Mouse (Mus musculus) kidney, embryonic 15.5 days (tissue): ENCODE measurements around the gene Zswim3. TPM values are rescaled to one million over a fixed set of nuclear protein-coding genes. Genes with fewer than 3 reads are reported as not detected.
A peak's percentile ranks its signal among the peaks of the same experiment; 100 is the strongest.

ENCODE experiments used
- ATAC-seq: fragments of 200-750 bp; cut with Nextera tagmentation; replicated peaks from 2 replicates; pipeline ENCODE4 v1.8.0; 2017; ENCODE audit warnings: moderate TSS enrichment; ENCODE audit not compliant: low FRiP score
- H3K27ac ChIP-seq: fragments of 300-500 bp; sonication (generic); 2 replicates; pipeline ENCODE4 v1.5.1; 2015; ENCODE audit warnings: mild to moderate bottlenecking, inconsistent platforms
- H3K27me3 ChIP-seq: fragments of 300-500 bp; sonication (generic); 2 replicates; pipeline ENCODE4 v1.6.1; 2015; ENCODE audit warnings: inconsistent platforms
- H3K36me3 ChIP-seq: fragments of 300-500 bp; sonication (generic); 2 replicates; pipeline ENCODE4 v1.6.1; 2015; ENCODE audit warnings: inconsistent platforms
- H3K4me1 ChIP-seq: fragments of 300-500 bp; sonication (generic); 2 replicates; pipeline ENCODE4 v1.6.1; 2015; ENCODE audit warnings: inconsistent platforms
- H3K4me2 ChIP-seq: fragments of 300-500 bp; sonication (generic); 2 replicates; pipeline ENCODE4 v1.6.1; 2015; ENCODE audit warnings: moderate library complexity, mild to moderate bottlenecking, inconsistent platforms
- H3K4me3 ChIP-seq: fragments of 300-500 bp; sonication (generic); replicated peaks from 2 replicates; pipeline ENCODE4 v1.5.1; 2015; ENCODE audit warnings: mild to moderate bottlenecking, inconsistent platforms
- H3K9ac ChIP-seq: fragments of 300-500 bp; sonication (generic); 2 replicates; pipeline ENCODE4 v1.6.1; 2015; ENCODE audit warnings: mild to moderate bottlenecking, inconsistent platforms
- H3K9me3 ChIP-seq: fragments of 300-500 bp; sonication (generic); replicated peaks from 2 replicates; pipeline ENCODE4 v1.6.1; 2016; ENCODE audit warnings: inconsistent platforms
- WGBS: fragments of 180-500 bp; shearing (Covaris S2); methylation state at CpG from one replicate; pipeline ENCODE4 v1.1.7; 2015; ENCODE audit warnings: mixed read lengths; 5-methylcytosine and 5-hydroxymethylcytosine counted together
- polyA plus RNA-seq: library from polyadenylated mRNA; unstranded; fragments of >200 nt; fragmentation: Nextera tagmentation; extraction: Ambion mirVana; gene quantifications from 2 replicates; pipeline ENCODE4 v1.2.1, GENCODE M21; 2015

Zswim3 gene
- polyA plus RNA-seq, 1 experiment from 2014 or later = 9.2 TPM

DNA sequence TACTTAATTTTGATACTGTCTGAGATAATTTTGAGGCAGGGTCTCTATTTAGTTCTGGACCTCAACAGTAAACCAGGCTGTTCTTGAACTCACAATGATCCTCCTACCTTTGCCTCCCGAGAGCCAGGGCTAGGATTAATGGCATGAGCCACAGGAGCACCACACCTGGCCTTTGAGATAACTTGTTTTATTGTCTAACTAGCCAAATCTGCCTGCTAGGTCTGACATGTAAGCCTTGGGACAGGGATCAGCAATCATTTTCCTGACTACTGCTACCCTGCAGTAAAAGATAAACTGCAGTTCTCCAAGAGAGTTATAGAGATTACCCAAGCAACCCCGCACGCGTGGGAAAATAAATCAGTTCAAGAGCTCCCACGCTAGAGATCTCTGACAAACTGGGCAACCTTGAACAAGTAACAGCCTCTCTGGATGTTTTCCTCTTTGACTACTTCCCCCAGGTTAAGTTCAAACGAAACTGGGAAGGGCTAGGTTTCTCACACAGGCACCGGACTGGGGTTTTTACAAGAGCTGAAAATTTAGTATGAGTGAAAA is 20.0 kb upstream of the Zswim3 start:
- WGBS = 6% methylated on average over 7 of the region's 7 CpGs
- no peak; the same call in 1 of the 2 replicates for ATAC-seq
- Histone ChIP-seq H3K4me2 (peak overlapping the region; percentile 93), H3K36me3 (peaks cover 15% of the 10 kb centered on the region), H3K9ac (peak overlapping the region; percentile 79), H3K9me3 (no peaks in the 10 kb centered on the region), H3K4me3 (peak overlapping the region; percentile 77), H3K27me3 (no peaks in the 10 kb centered on the region), H3K27ac (peak overlapping the region; percentile 95), H3K4me1 (peaks cover 34% of the 10 kb centered on the region)

GRCm38 (mm10) chr2:164785481-164786387 is 19.2 kb upstream of the Zswim3 start, which contains the start of gene Snx21:
Snx21 (plus strand) TSS chr2:164785823.
- Histone ChIP-seq H3K9me3 (no peaks in the 10 kb centered on the region), H3K4me1 (peaks cover 34% of the 10 kb centered on the region), H3K36me3 (peaks cover 23% of the 10 kb centered on the region), H3K4me2 (peak within 1 kb of the TSS; percentile 93), H3K27ac (peak within 1 kb of the TSS; percentile 95), H3K4me3 (peak within 1 kb of the TSS; percentile 77), H3K27me3 (no peaks in the 10 kb centered on the region), H3K9ac (peak within 1 kb of the TSS; percentile 79)
- WGBS = under 1% methylated on average over 81 of the region's 89 CpGs
- ATAC-seq = peak; percentile 92

DNA sequence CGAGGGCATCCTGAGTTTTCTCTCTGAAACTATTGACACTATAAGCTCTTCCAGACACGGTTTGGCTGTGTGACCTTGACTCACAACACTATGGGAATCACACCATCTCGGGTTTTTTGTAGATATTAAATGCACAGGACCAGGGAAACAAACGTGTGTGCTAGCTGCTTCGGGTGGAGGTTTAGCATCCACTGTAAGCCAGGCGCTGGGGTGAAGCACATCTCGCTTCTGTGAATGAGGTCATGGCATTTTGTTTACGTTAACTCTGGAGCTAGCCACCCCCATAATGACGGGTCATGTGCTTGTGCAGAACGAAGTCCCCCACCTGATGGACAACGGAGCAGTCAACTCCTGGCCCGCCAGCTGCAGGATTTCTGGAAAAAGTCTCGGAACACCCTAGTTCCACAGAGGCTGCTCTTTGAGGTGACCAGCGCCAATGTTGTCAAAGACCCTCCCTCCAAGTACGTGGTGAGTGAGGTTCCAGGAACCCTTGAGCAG is 18.5 kb upstream of the Zswim3 start:
- Histone ChIP-seq H3K4me1 (peaks cover 34% of the 10 kb centered on the region), H3K27me3 (no peaks in the 10 kb centered on the region), H3K9me3 (no peaks in the 10 kb centered on the region), H3K36me3 (peaks cover 30% of the 10 kb centered on the region), H3K4me3 (peak overlapping the region; percentile 77), H3K27ac (peak overlapping the region; percentile 95), H3K9ac (peak overlapping the region; percentile 79), H3K4me2 (peak overlapping the region; percentile 93)
- peak; percentile 16; the same call in 1 of the 2 replicates for ATAC-seq
- 6% methylated on average over 15 of the region's 15 CpGs for WGBS

DNA sequence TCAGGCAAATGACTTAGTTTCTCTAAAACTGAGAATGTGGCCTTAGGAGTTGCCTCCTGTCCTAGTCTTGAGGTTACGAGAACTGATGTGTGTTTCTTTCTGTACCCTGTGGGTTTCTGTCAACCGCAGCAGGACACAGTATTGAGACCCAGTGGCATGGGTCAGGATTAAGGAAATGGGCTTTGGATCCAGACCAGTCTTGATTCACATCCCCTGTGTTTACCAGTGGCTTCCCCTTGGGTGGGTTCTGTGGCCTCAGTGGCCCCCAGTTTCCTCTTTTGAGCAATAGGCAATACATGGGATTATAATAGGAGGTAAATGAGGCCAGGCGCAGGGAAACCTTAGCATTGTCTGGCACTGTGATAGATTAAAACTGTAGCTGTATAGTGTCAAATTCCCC is 17.9 kb upstream of the Zswim3 start:
- Histone ChIP-seq H3K27ac (0 out of 2 replicates have a peak overlapping the region, but pooled peaks have one; percentile 95), H3K36me3 (peaks cover 36% of the 10 kb centered on the region), H3K4me1 (peaks cover 34% of the 10 kb centered on the region), H3K27me3 (no peaks in the 10 kb centered on the region), H3K9ac (0 out of 2 replicates have a peak overlapping the region, but pooled peaks have one; percentile 79), H3K4me3 (peak overlapping the region; percentile 77), H3K4me2 (peak overlapping the region; percentile 93), H3K9me3 (no peaks in the 10 kb centered on the region)
- WGBS = 81% methylated on average over 3 of the region's 3 CpGs
- no peak for ATAC-seq

- H3K4me1 ChIP-seq = peaks cover 34% of the 10 kb centered on the region
- no peak for ATAC-seq
- H3K36me3 ChIP-seq = peaks cover 43% of the 10 kb centered on the region
- no peak overlapping the region for H3K4me3 ChIP-seq
- H3K27ac ChIP-seq = no peak overlapping the region
- no peaks in the 10 kb centered on the region for H3K27me3 ChIP-seq
- WGBS = 68% methylated on average over 10 of the region's 10 CpGs
- no peak overlapping the region for H3K9ac ChIP-seq
- H3K4me2 ChIP-seq = no peak overlapping the region; the same call in 1 of the 2 replicates
- H3K9me3 ChIP-seq = no peaks in the 10 kb centered on the region
Measured at GRCm38 (mm10) chr2:164787779-164788178, 17.1 kb upstream of the Zswim3 start.

DNA sequence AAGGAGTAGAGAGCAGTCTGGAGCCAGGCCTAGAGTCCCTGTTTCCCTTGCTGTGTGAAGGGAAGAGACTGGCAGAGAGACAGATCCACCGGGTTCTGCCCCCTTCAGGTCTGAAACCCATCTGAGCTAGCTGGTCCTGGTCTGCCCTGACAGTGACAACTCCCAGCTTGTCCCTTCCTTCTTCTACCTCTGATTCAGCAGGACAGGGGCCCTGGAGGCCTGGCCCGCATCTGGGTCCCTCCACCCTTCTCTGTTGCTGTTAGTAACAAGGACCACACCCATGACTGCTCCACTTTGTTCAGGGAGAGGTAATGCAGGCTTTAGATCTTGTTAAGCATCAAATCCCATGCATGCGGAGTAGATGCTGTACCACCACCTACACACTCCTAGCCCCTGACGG is 16.5 kb upstream of the Zswim3 start:
- no peak overlapping the region for H3K27ac ChIP-seq
- no peak overlapping the region for H3K9ac ChIP-seq
- H3K36me3 ChIP-seq = peaks cover 49% of the 10 kb centered on the region
- H3K4me1 ChIP-seq = peaks cover 34% of the 10 kb centered on the region
- no peak overlapping the region for H3K4me3 ChIP-seq
- no peaks in the 10 kb centered on the region for H3K27me3 ChIP-seq
- 63% methylated on average over 4 of the region's 4 CpGs for WGBS
- ATAC-seq = no peak
- no peak overlapping the region for H3K4me2 ChIP-seq
- no peaks in the 10 kb centered on the region for H3K9me3 ChIP-seq

DNA sequence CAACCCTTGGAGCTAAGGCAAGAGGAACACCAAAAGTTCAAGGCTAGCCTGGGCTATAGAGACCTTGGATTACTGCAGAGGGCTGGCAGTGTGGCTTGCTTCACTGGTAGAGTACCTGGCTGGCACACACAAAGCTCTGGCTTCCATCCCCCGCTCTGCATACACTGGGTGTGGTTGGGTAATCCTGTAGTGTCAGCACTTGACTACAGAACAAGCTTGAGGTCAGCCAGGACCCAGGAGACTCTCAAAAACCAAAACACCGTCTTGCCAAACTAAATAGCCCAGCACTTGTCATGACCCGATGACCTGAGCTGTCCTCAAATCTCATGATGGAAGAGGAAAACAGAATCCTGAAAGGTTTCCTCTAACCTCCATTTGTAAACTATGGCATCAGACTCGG is 14.4 kb upstream of the Zswim3 start:
- Histone ChIP-seq H3K36me3 (peaks cover 63% of the 10 kb centered on the region), H3K27ac (no peak overlapping the region), H3K4me3 (no peak overlapping the region), H3K9me3 (no peaks in the 10 kb centered on the region), H3K27me3 (no peaks in the 10 kb centered on the region), H3K9ac (no peak overlapping the region), H3K4me2 (no peak overlapping the region), H3K4me1 (peaks cover 28% of the 10 kb centered on the region)
- no peak for ATAC-seq
- 77% methylated on average over 4 of the region's 4 CpGs for WGBS

DNA sequence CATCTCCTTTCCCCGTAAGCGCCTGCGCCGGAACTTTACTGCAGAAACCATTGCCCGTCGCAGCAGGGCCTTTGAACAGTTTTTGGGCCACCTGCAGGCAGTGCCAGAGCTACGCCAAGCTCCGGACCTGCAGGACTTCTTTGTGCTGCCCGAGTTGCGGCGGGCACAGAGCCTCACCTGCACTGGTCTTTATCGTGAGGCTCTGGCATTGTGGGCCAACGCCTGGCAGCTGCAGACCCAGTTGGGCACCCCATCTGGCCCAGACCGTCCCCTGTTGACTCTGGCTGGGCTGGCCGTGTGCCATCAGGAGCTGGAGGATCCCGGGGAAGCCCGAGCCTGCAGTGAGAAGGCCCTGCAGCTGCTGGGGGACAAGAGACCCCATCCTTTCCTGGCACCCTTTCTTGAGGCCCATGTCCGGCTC is 13.0 kb upstream of the Zswim3 start:
- Histone ChIP-seq H3K27me3 (no peaks in the 10 kb centered on the region), H3K4me1 (peaks cover 18% of the 10 kb centered on the region), H3K36me3 (peaks cover 76% of the 10 kb centered on the region), H3K9me3 (no peaks in the 10 kb centered on the region), H3K4me3 (no peak overlapping the region), H3K4me2 (no peak overlapping the region), H3K9ac (no peak overlapping the region), H3K27ac (no peak overlapping the region)
- no peak for ATAC-seq
- WGBS = 96% methylated on average over 18 of the region's 18 CpGs

DNA sequence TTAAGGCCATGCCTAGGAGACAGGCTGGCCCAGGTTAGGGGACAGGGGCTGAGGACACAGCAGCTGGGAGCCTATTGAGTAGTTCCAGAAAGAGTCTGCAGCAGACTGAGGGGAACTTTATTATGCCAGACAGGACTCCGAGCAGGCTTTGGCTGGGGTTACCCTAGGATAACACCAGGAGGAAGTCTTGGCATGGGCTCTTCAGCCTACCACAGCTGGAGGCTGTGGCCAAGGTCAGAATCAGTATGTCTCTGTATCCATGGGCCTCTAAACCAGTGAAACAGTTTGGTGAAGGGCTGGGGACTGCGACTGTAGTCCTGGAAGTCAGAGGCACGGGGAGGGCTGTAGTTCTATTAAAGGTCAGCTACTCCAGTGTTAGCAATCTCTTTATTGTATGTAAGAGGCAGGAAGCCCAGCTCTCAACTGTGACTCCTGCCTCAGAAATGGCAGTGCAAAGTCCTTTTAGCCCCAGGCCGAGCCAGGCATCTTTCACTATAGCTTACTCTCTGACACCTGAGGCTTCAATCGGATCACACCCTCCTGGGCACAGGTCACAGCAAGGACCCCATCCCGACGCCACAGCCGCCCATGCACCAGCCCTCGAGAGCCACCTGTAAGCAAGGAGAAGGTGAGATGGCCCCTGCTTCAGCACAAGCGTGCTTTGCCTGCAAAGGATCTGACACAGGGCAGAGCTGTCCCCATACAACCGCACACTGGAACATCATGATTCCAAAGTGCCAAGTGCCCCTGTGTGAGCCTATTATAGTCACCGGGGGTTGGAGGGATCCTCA is 12.3 kb upstream of the Zswim3 start:
- Histone ChIP-seq H3K4me2 (no peak overlapping the region), H3K4me1 (peaks cover 11% of the 10 kb centered on the region; the same call in 1 of the 2 replicates), H3K36me3 (peaks cover 84% of the 10 kb centered on the region), H3K9ac (no peak overlapping the region), H3K9me3 (no peaks in the 10 kb centered on the region), H3K4me3 (no peak overlapping the region), H3K27me3 (no peaks in the 10 kb centered on the region), H3K27ac (no peak overlapping the region)
- ATAC-seq = no peak
- WGBS = 91% methylated on average over 12 of the region's 12 CpGs

DNA sequence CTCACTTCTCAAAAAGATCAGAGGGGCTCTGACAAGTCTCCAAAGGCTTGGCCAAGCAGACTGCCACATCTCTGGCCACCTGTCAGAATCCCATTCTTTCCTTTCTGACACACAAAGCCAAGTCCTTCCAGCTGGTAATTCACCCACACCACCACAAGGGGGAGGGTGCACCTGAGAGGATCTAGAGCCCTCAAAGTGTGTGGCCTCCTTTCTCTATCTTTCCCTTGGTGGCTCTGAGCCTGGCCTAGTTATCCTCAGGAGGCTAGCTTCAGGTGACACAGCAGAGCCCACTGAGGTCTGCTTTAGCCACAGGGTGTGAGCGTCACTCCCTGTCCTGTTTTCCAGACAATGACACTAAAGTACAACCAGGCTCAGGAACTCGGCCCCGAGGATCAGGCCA is 11.7 kb upstream of the Zswim3 start:
- 81% methylated on average over 3 of the region's 3 CpGs for WGBS
- H3K9me3 ChIP-seq = no peaks in the 10 kb centered on the region
- no peaks in the 10 kb centered on the region for H3K27me3 ChIP-seq
- peaks cover 7% of the 10 kb centered on the region; the same call in 1 of the 2 replicates for H3K4me1 ChIP-seq
- no peak overlapping the region for H3K27ac ChIP-seq
- H3K4me3 ChIP-seq = no peak overlapping the region
- ATAC-seq = no peak
- H3K36me3 ChIP-seq = peaks cover 89% of the 10 kb centered on the region
- H3K9ac ChIP-seq = no peak overlapping the region
- no peak overlapping the region for H3K4me2 ChIP-seq

- no peak overlapping the region for H3K27ac ChIP-seq
- 0 out of 2 replicates have a peak, but pooled peaks cover 1% of the 10 kb centered on the region for H3K4me1 ChIP-seq
- no peak overlapping the region for H3K4me3 ChIP-seq
- H3K4me2 ChIP-seq = no peak overlapping the region
- no peak overlapping the region for H3K9ac ChIP-seq
- no peaks in the 10 kb centered on the region for H3K27me3 ChIP-seq
- peaks cover 89% of the 10 kb centered on the region for H3K36me3 ChIP-seq
- WGBS = 83% methylated on average over 2 of the region's 2 CpGs
- no peaks in the 10 kb centered on the region for H3K9me3 ChIP-seq
- ATAC-seq = no peak
Measured at GRCm38 (mm10) chr2:164793772-164794171, 11.1 kb upstream of the Zswim3 start.
